In the genomic region with DNA sequence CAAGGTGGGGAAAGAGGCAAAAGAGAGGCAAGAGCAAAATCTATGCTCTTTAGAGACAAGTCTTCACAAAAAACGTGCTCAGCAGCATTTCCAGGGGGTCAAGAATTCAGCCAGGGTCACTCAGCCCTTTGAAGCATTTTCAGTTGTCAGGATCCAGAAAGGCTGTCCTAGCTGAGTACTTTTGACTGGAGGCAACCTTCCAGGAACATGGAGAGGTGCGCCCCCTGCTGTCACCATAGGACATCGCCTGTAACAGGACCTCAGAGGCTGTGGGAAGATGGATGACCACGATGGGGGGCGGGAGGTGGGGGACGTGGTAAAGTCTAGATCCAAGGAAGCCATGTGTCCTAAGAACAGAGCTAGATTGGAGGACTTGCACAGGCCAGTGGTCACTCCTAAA, we compare ENCODE assay signal across 10 mouse cellular contexts. TPM values are rescaled to one million over a fixed set of nuclear protein-coding genes. Genes with fewer than 3 reads are reported as not detected.
DNase-seq lines count a peak whose midpoint lies in the region; TF ChIP-seq lines count a peak whose summit lies in the region.
"Had no signal": no experiment of that assay in that cellular context is flagged by ENCODE, and none has a peak within 500 bp of the region (broad histone marks: within the 10 kb centered on the region; RNA-seq: fewer than 3 reads in every experiment).

No protein-coding gene starts in this region.

- H3K27me3 ChIP-seq in thymus, adult 2 months (ENCODE audit: control insufficient read depth, insufficient read depth, low read length), result no peaks in the 10 kb centered on the region
- H3K27me3 ChIP-seq: hindbrain, embryonic 15.5 days; midbrain, embryonic 12.5 days had no signal

- TF ChIP-seq CTCF in thymus, adult 2 months (IDR thresholded peaks at IDR 0.05; ENCODE audit: borderline replicate concordance, control insufficient read depth, extremely low read depth, insufficient read depth, low read length, poor library complexity), result no peak

- H3K4me3 ChIP-seq in thymus, adult 2 months (ENCODE audit: control insufficient read depth, insufficient read depth, low read length), result no peak overlapping the region
- H3K4me3 ChIP-seq: hindbrain, embryonic 15.5 days; midbrain, embryonic 12.5 days had no signal

- no peaks in the 10 kb centered on the region for H3K4me1 ChIP-seq in thymus, adult 2 months (replicated peaks; ENCODE audit: control insufficient read depth, insufficient read depth, low read length)
- H3K4me1 ChIP-seq: hindbrain, embryonic 15.5 days; midbrain, embryonic 12.5 days had no signal

- WGBS in thymus, adult 2 months, result 10% methylated on average over 6 of the region's 6 CpGs

- peak; percentile 37 for DNase-seq in gastrocnemius, postnatal 10 days
- no peak for DNase-seq in gastrocnemius, adult 8-10 months (ENCODE audit: low spot score in 2 of 2)
- DNase-seq in thymus, postnatal 4 days, result peak; percentile 32
- no peak for DNase-seq in thymus, postnatal 25 days
- peak; percentile 66 for DNase-seq in embryo, embryonic 10 days (ENCODE audit: low spot score)
- peak; percentile 17 for DNase-seq in left cerebral cortex, postnatal 4 days
- DNase-seq in right cerebral cortex, postnatal 25 days, result peak; percentile 12
- DNase-seq in thymus, adult 2 months, result no peak

- intact Hi-C loops in left cerebral cortex, postnatal 4 days (cut with DNase I), result no loop called here

- no peak overlapping the region for H3K27ac ChIP-seq in thymus, adult 2 months (ENCODE audit: control insufficient read depth, insufficient read depth, low read length)
- H3K27ac ChIP-seq: hindbrain, embryonic 15.5 days; midbrain, embryonic 12.5 days had no signal

- no peaks in the 10 kb centered on the region for H3K36me3 ChIP-seq in thymus, adult 2 months (ENCODE audit: control insufficient read depth, insufficient read depth, low read length)
- H3K36me3 ChIP-seq: hindbrain, embryonic 15.5 days; midbrain, embryonic 12.5 days had no signal

- no peak for TF ChIP-seq POLR2A in thymus, adult 2 months (IDR thresholded peaks at IDR 0.05; ENCODE audit: control insufficient read depth, extremely low read depth, insufficient read depth, low read length, poor library complexity)

RNA-seq across cellular contexts. Expression of a gene that starts 24.9 kb away (rescaled TPM):
- total RNA-seq in gastrocnemius, postnatal 10 days (2021), result not detected
- not detected for total RNA-seq in gastrocnemius, adult 8-10 months (2022)
- not detected for total RNA-seq in left cerebral cortex, postnatal 4 days (2021)
- polyA plus RNA-seq in thymus, adult 2 months (2012; rRNA removed), result 0.04 and 0.12 TPM in 2 replicates
- polyA plus RNA-seq: hindbrain, embryonic 15.5 days had no signal

RNA-seq across cellular contexts. Expression of a gene that starts 55.6 kb away (rescaled TPM):
- total RNA-seq in gastrocnemius, postnatal 10 days (2021), result under 1 TPM in 1 of 2 experiments, not detected in 1; 0.09 TPM
- total RNA-seq in gastrocnemius, adult 8-10 months (2022), result not detected
- under 1 TPM; 0.06 to 0.08 TPM for total RNA-seq in left cerebral cortex, postnatal 4 days (2021)
- 0.11 and 0.13 TPM in 2 replicates for polyA plus RNA-seq in thymus, adult 2 months (2012; rRNA removed)
- polyA plus RNA-seq: midbrain, embryonic 12.5 days had no signal

Comparison
In these comparisons a context has a peak if more than half of its experiments do, and no peak if none do; other contexts are left out.
1. DNase-seq: peak in gastrocnemius, postnatal 10 days (single experiment), thymus, postnatal 4 days (single experiment), embryo, embryonic 10 days (single experiment), left cerebral cortex, postnatal 4 days (single experiment) and right cerebral cortex, postnatal 25 days (single experiment); none in gastrocnemius, adult 8-10 months (0 of 2), thymus, postnatal 25 days (single experiment) and thymus, adult 2 months (single experiment).